Mouse (Mus musculus) left cerebral cortex, adult 2 months (tissue): ENCODE results near the gene Fto. TPM values are rescaled to one million over a fixed set of nuclear protein-coding genes. Genes with fewer than 3 reads are reported as not detected.

ENCODE experiments used
- DNase-seq, 2 experiments: peaks; one replicate each; pipeline ENCODE4 v3.0.0; 2021 to 2022; ENCODE audit warnings: low spot score in 2 of 2, mixed read lengths in 1 of 2; ENCODE audit errors: extremely low spot score in 1 of 2
- H3K27ac ChIP-seq: fragments of 200-600 bp; 2 replicates; pipeline ENCODE4 v1.8.1; 2022
- H3K4me3 ChIP-seq: fragments of 200-600 bp; 2 replicates; pipeline ENCODE4 v1.8.1; 2022
- CTCF ChIP-seq: fragments of 200-600 bp; IDR thresholded peaks from 2 replicates; pipeline ENCODE4 v1.8.1; 2022; ENCODE audit warnings: antibody characterized with exemption, mild to moderate bottlenecking, moderate library complexity
- intact Hi-C: fragments of 180-260 bp; cut with DNase I; formaldehyde crosslinking; loops from one replicate; pipeline ENCODE4 v1.15.1; 2025
- total RNA-seq, 2 experiments: library from RNA; stranded (reverse); gene quantifications; 2 replicates each; pipeline ENCODE4 v1.2.3; 2021

Gene Fto
- total RNA-seq, 2 experiments from 2014 or later = 152 to 155 TPM

DNA sequence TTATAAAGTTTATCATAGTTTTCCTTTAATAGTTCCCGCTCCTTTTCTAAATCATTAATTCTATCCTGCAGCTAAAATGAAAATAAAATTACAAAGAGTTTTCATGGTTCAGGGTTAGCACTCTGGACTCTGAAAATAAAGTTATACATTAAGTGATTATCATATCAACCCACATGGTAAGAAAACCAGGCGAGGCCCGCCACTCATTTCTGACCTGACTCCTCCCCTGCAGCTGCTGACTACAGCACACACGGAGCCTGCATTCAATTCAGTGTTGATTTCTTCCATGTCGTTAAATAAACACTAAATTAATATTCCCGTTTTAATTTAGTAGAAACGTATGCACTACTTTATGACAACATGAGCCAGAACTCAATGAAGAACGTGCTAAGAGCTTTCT, 27.1 kb upstream of the Fto start:
- no peak overlapping the region for H3K27ac ChIP-seq
- intact Hi-C loops = no loop called here
- DNase-seq = no peak
- no peak for TF ChIP-seq CTCF
- H3K4me3 ChIP-seq = no peak overlapping the region

DNA sequence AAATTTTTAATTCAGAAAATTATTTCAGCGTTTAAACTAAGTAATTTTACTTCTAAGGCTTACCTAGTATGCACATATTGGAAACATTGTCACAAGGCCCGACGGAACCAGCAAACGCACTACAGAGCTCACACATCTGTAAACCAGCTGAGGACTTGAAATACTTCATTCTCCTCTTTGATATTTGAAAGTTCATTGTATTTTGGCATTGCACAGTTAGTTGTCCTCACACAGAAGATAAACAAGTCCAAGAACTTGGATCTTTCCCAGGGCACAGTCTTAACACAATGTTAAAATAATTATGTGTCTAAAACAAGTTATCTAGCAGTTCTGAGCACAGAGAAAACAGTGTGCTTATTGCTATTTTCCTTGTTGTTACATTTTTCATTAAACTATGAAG, 22.7 kb upstream of the Fto start:
- Histone ChIP-seq H3K4me3 (no peak overlapping the region), H3K27ac (no peak overlapping the region)
- intact Hi-C loops = no loop called here
- no peak for TF ChIP-seq CTCF
- DNase-seq = no peak

DNA sequence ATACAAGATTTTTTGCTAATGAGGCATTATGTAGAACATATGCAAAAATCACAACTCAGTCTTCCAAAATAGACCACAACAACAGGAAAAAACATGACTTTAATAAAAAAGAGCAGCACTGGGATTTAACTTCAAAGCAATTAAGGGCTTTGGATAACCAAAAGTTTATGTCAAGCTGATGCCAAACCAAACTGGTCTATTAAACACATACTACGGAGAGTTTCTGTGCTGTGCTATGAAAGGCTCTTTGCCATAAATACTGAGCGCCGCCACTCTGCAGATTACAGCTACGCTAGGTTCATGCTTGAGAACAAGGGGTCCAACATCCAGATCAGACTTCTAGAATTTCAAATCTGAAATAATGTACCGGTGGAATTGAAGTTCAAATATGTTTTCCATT, 17.5 kb upstream of the Fto start:
- DNase-seq = no peak
- H3K27ac ChIP-seq = no peak overlapping the region
- TF ChIP-seq CTCF = no peak
- intact Hi-C loops = no loop called here
- no peak overlapping the region for H3K4me3 ChIP-seq

DNA sequence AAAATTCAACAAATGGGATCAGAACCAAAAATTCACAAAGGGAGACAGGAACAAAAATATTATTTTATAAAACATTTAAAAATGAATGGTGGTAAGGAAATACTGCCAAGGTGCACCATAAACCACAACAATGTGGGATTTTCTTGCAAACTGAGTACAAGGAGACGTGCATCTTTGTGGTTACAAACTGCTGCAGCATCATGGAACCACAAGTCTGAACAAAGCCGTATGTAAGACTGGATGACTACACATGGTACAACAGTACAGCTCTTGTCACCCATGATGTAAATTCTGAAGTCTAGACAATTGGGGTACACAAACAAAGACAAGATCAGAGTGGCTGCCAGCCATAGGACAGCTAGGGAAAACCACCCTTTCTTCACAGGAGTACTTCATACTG, 14.7 kb upstream of the Fto start:
- TF ChIP-seq CTCF = no peak
- H3K4me3 ChIP-seq = no peak overlapping the region
- intact Hi-C loops = no loop called here

DNA sequence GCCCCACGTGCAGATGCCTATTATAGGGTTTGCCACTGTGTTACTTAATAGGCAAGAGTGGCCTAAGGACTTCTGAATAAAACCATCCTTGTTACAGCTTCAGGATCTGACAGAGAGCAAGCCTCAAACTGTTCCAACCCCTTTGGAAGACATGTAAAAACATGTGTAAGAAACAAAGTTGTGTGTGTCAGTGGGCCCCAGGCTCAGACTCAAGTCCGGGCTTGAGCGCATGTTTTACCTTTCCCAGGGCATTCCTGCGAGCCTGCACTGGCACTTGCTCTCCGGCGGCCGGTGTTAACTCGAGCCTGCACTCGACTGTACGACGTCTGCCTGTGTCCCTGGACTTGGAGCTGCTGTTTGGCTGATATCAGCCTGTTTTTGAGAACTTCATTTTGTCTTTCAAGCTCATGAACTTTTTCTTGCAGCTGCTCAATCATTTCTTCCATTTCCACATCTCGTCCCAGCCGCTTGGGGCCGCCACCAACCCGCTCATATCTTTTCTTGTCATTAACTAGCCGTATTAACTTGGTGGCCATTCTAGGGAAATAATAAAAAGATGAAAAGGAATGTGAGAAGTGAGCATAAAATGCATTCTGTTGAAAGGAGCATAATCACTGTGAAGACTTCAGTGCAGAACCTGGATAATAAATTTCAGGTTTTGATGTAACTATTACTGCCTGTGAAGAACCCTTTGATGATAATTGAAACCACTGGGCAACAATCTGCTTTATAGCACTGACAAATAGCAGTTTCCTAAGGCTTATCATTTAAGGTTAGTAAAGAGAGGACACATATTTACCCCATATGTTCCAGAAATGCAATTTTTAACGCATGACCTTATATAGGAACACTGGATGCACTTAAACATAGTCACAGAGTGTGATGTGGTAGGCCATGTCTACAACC, 8.6 kb upstream of the Fto start:
- TF ChIP-seq CTCF = no peak; the same call in 1 of the 2 replicates
- Histone ChIP-seq H3K4me3 (no peak overlapping the region), H3K27ac (no peak overlapping the region)
- no peak for DNase-seq
- intact Hi-C loops = no loop called here

More for the DNA sequence above, 14.7 kb upstream of the Fto start:
- H3K27ac ChIP-seq = no peak overlapping the region
- DNase-seq = no peak

DNA sequence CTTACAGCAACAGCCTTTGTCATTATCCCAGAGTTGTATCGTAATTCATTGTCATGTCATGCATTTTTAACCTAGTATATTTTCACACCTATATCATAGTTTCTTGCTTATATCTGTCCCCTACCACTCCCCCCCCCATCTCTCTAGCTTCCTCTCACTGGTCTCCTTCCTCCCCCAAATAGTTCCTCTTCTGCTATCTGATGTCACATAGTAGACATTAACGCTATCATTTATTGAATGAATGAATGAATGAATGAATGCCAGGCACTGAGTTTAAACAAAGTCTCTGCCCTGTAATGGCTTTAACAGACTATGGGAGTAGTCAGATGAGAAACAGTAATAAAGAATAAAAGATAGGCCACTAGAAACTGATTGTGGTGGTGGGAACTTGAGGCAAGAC, 983 bp upstream of the Fto start:
- DNase-seq = no peak
- H3K27ac ChIP-seq = no peak overlapping the region; the same call in 1 of the 2 replicates
- no peak for TF ChIP-seq CTCF
- intact Hi-C loops = loop anchor here (2.0 kb wide), 1 partner anchor 32 kb away; no protein-coding TSS in a partner anchor
- peak overlapping the region; percentile 90 for H3K4me3 ChIP-seq

DNA sequence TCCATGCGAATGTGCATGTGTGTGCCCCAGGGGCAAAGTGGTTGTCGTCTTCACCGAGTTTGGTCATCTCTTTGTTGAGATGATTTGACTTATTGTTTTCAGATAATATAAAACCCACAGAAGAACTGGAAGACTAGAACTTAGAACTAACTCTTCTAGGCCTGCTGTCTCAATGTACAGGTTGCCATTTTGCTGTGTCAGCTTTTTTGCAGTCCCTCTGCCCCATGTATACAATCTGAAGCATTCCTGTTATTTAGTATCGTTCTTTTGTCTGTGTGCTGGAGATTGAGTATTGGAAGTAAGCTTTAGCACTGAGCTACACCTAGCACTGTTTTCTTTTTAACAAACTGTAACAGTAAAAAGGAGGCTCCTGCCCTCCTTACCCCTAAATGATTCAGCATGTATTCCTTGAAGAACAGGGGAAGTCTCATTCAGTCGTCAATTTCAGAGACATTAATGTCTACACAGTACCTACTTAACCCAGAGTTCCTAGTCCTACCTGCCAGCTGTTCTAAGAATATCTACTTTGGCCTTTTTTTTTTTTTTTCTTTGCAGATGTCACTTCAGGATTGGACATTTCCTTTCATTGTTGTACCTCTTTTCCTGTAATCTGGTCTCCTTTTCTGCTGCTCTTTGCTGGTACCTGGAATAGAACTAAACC, 4.4 kb downstream of the Fto start:
- DNase-seq = no peak
- intact Hi-C loops = no loop called here
- no peak overlapping the region for H3K4me3 ChIP-seq
- H3K27ac ChIP-seq = no peak overlapping the region
- no peak for TF ChIP-seq CTCF

DNA sequence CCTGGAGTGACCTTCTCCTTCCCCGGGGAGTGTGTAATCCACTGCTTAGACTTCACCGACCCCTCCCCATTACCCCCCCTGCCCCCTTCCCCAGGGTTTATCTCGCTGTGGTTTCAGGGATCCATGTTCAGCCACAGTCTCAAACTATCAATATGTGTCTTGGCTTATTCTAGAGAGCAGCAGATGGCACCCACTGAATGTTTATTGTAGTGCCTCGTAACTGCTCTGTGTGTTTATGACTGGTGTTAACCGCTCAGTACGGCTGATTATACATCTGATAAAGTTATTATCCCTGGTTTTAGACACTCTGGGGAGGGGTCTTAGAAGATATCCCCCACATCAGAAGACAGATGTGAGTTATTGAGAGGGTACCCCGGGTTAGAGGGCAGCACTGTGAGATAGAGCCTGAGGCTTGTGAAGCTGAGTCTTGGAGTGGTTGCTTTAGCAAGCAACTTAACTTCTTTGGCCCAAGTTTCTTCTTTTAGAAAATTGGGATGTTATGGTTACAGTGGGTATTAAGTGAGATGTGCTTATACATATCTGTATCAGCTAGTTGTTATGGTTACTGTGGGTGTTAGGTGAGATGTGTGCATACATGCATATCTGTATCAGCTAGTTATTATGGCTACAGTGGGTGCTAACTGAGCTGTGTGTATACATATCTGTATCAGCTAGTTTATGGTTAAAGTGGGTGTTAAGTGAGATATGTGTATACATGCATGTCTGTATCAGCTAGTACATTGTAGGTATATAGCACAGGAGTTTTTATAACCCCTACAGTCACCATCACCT, 5.8 kb downstream of the Fto start:
- H3K27ac ChIP-seq = no peak overlapping the region
- no peak for TF ChIP-seq CTCF
- intact Hi-C loops = no loop called here
- H3K4me3 ChIP-seq = no peak overlapping the region
- DNase-seq = no peak

DNA sequence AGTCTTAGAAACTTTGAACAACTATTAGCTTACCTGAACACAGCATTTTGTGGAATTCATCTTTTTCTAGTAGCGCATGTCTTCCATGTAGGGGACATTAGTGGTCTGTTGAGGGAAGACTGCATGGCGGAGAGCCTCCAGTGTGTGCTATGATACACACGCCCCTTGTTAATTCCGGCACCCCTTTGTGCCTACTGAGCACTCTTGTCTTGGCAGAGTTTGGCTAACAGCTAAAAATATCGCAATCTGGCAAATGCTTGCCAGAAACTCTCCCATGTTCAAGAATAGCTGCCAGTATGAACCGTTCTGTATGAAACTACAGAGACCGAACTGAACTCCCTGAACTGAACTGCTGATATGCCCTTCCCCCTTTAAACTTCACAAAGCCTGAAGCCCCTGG, 10.2 kb downstream of the Fto start:
- no peak overlapping the region for H3K27ac ChIP-seq
- no peak overlapping the region for H3K4me3 ChIP-seq
- DNase-seq = no peak
- no peak for TF ChIP-seq CTCF
- intact Hi-C loops = no loop called here

DNA sequence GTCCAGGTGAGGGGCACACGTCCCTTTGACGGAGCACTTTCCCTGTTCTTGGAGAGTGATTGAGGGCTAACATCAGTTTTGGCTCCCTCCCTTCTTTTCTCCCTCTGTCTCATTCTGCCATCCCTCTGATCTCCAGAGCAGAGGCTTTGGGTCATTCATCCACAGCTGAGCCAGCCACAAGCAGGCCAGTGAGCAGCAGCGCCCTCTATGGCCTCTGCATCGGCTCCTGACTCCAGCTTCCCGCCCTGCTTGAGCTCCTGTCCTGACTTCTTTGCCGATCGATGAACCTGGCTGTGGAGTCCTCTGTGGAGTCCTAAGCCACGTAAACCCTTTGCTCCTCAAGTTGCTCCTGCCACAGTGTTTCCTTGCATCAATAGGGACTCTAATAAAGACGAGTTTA, 10.9 kb downstream of the Fto start:
- no peak overlapping the region for H3K4me3 ChIP-seq
- intact Hi-C loops = no loop called here
- DNase-seq = no peak

DNA sequence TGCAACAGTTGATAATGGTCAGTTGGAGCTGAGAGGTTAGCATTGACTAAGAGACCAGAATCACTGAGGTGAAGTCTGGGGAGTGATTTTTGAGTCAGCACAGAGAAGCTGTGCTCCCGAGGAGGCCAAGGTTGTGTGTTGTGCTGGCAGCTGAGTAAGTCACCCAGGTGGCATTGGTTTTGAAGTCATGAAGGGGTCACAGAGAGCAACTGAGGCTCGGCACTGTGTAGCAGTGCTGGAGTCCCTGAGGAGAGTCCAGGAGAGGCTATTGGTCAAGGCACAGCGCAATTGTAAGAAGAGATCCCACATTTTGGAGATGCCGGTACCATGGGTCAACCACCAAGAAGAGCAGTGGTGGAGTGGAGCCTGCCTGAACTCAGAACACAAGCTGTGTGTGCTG, 11.6 kb downstream of the Fto start:
- no peak overlapping the region for H3K27ac ChIP-seq
- intact Hi-C loops = no loop called here
- no peak for TF ChIP-seq CTCF
- DNase-seq = no peak
- no peak overlapping the region for H3K4me3 ChIP-seq

More for the DNA sequence above, 10.9 kb downstream of the Fto start:
- peak; percentile 24 for TF ChIP-seq CTCF
- H3K27ac ChIP-seq = no peak overlapping the region

DNA sequence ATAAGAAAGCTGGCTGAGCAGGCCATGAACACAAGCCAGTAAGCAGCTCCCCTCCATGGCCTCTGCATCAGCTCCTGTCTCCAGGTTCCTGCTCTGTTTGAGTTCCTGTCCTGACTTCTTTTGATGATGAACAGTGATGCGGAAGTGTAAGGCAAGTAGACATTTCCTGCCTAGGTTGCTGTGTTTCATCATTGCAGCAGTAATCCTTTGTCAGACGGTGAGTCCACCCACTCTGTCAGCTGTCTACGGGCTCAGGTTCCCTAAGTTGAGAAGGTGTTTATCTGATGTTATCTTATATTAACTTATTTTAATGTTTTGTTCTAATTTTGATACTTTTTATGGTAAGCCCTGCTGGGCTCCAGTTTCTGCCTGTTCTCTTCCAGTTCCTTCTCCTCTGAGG, 12.7 kb downstream of the Fto start:
- TF ChIP-seq CTCF = no peak
- no peak overlapping the region for H3K4me3 ChIP-seq
- DNase-seq = no peak
- H3K27ac ChIP-seq = no peak overlapping the region
- intact Hi-C loops = no loop called here
